Mouse (Mus musculus) midbrain, embryonic 11.5 days (tissue): Measurements from ENCODE around the gene Ppfibp1. TPM values are rescaled to one million over a fixed set of nuclear protein-coding genes. Genes with fewer than 3 reads are reported as not detected.

Experiments
- ATAC-seq: fragments of 200-750 bp; cut with Nextera tagmentation; 2 replicates; pipeline ENCODE4 v1.8.0; 2017; ENCODE audit warnings: moderate TSS enrichment, moderate library complexity; ENCODE audit not compliant: low FRiP score
- DNase-seq: peaks from one replicate; pipeline ENCODE4 v3.0.0; 2015; ENCODE audit warnings: low spot score; ENCODE audit errors: missing footprints
- H3K27ac ChIP-seq: fragments of 300-500 bp; sonication (generic); 2 replicates; pipeline ENCODE4 v1.5.1; 2014; ENCODE audit warnings: low read depth, low read length
- H3K27me3 ChIP-seq: fragments of 300-500 bp; sonication (generic); 2 replicates; pipeline ENCODE4 v1.6.1; 2014; ENCODE audit warnings: mild to moderate bottlenecking, low read length, moderate library complexity, mixed read lengths; ENCODE audit not compliant: control insufficient read depth, insufficient read depth
- H3K36me3 ChIP-seq: fragments of 300-500 bp; sonication (generic); 2 replicates; pipeline ENCODE4 v1.6.1; 2014; ENCODE audit warnings: mild to moderate bottlenecking, low read length, moderate library complexity, mixed read lengths; ENCODE audit not compliant: control insufficient read depth, insufficient read depth
- H3K4me1 ChIP-seq: fragments of 300-500 bp; sonication (generic); 2 replicates; pipeline ENCODE4 v1.6.1; 2014; ENCODE audit warnings: low read length; ENCODE audit not compliant: control insufficient read depth, insufficient read depth
- H3K4me2 ChIP-seq: fragments of 300-500 bp; sonication (generic); 2 replicates; pipeline ENCODE4 v1.6.1; 2014; ENCODE audit warnings: mild to moderate bottlenecking, moderate library complexity
- H3K4me3 ChIP-seq: fragments of 300-500 bp; sonication (generic); 2 replicates; pipeline ENCODE4 v1.5.1; 2014; ENCODE audit warnings: low read depth, low read length
- H3K9ac ChIP-seq: fragments of 300-500 bp; sonication (generic); 2 replicates; pipeline ENCODE4 v1.6.1; 2014; ENCODE audit warnings: low read length
- H3K9me3 ChIP-seq: fragments of 300-500 bp; sonication (generic); 2 replicates; pipeline ENCODE4 v1.6.1; 2016; ENCODE audit warnings: low read length; ENCODE audit not compliant: control insufficient read depth
- WGBS: fragments of 180-500 bp; shearing (Covaris S2); extraction: QIAGEN DNeasy Blood & Tissue Kit; methylation state at CpG from one replicate; pipeline ENCODE4 v1.1.7; 2014; 5-methylcytosine and 5-hydroxymethylcytosine counted together
- polyA plus RNA-seq: library from polyadenylated mRNA; unstranded; fragments of >200 nt; fragmentation: Nextera tagmentation; extraction: Ambion mirVana; gene quantifications from 2 replicates; pipeline ENCODE4 v1.2.1, GENCODE M21; 2014

Ppfibp1 gene
- polyA plus RNA-seq, 1 experiment from 2014 or later, result 30.2 TPM

DNA sequence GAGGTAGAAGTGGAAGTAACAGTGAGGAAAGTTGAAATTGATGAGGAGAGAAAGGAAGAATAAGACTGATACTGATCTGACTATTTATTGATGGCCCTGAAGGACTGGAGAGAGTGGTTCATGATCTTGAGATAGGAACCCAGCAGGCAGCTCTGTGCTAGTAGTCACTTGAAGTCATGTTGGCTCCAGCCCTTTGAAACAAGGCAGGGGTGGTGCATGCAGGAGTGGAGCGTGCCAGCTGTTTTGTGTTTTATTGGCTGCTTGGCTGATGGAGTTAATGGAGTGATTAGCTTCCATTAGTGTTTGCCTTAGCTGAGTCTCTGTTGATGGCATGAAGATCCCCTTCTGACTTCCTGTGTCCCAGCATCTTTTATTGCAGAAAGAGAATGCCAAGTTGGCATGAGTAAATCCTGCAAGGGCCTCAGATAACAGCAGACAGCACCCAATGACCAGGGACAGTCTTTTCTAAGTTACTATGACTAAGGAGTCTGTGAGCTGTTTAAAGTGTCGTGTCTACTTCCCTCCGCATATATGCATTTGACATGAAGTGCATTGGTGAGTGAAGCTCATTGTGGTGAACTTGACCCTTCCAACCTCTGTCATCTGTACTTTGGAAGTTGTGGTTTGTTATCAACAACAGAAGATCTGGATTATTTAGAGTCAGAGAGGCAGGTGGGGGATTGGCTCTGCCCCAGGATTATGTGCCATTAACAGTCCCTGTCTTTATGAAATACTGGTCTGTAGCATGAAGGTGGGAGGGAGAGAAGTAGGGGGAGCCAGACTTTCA lies 17.9 kb downstream of the Ppfibp1 start:
- no peak overlapping the region for H3K27ac ChIP-seq
- DNase-seq (no peak), ATAC-seq (no peak)
- no peak overlapping the region for H3K4me3 ChIP-seq
- whole genome bisulfite sequencing, result 90% methylated on average over 3 of the region's 3 CpGs
- H3K4me1 ChIP-seq, result no peaks in the 10 kb centered on the region
- no peak overlapping the region for H3K9ac ChIP-seq
- no peaks in the 10 kb centered on the region for H3K36me3 ChIP-seq
- no peaks in the 10 kb centered on the region for H3K9me3 ChIP-seq
- H3K27me3 ChIP-seq, result no peaks in the 10 kb centered on the region
- no peak overlapping the region for H3K4me2 ChIP-seq

DNA sequence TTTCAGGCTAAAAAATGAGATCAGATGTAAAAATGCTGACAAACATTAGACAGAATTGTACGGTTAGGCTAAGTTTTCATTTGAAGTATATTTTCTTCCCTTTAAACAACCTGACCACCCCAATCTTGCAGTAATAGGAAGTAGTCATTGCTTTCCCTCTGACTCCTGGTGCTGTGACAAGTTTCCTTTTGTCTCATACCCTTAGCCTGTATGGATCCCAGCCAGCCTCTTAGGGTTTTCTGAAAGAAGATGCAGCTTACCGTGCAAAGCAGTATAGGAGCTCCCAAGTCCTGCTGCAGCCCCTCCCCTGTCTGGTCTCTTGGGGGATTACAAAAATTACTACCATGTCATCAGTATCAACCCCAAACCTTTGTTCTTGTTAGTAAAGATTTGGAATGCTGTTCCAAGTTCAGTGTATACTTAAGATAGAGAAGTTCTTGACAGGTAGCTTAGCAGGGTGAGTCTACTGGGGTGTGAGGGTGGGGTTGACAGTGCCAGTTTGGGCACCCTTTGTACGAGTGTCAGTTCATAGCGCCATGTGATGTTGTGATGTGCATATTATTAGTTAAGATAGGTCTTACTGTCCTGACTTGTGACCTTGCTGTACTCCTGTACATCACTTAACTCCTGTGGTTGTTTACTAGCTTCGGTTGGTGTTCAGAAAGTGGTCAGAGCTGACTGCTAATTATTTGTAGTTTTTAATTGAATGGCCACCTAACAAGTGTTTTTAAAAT lies 18.9 kb downstream of the Ppfibp1 start:
- no peak overlapping the region for H3K27ac ChIP-seq
- H3K4me3 ChIP-seq, result no peak overlapping the region
- no peak for DNase-seq
- H3K9ac ChIP-seq, result no peak overlapping the region
- no peaks in the 10 kb centered on the region for H3K27me3 ChIP-seq
- H3K4me2 ChIP-seq, result no peak overlapping the region
- no peak for ATAC-seq
- no peaks in the 10 kb centered on the region for H3K36me3 ChIP-seq
- no peaks in the 10 kb centered on the region for H3K9me3 ChIP-seq
- 79% methylated on average over 5 of the region's 5 CpGs for WGBS
- no peaks in the 10 kb centered on the region for H3K4me1 ChIP-seq

DNA sequence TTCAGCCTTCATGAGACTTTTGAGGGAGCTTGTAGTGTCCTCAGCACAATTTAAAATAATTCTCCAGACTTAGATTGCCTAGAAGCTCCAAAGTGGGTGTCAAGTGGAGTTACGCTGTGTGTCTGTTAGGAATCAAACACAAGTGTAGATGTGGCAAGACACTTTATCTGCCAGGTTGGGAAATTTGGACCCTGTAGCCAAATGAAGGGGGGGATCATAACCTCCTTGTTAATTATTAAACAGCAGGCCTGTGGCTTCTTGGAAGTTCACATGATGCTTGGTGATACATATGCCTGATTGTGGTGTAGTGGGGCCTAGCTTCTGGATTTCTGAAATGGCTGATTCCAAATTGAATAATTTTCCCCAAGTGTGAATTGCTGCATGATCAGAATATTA lies 19.5 kb downstream of the Ppfibp1 start:
- Histone ChIP-seq H3K27ac (no peak overlapping the region), H3K4me1 (no peaks in the 10 kb centered on the region), H3K36me3 (no peaks in the 10 kb centered on the region), H3K27me3 (no peaks in the 10 kb centered on the region), H3K9me3 (no peaks in the 10 kb centered on the region), H3K4me3 (no peak overlapping the region), H3K9ac (no peak overlapping the region), H3K4me2 (no peak overlapping the region)
- DNase-seq (no peak), ATAC-seq (no peak)
- WGBS, result 100% methylated on average over 1 of the region's 1 CpGs

DNA sequence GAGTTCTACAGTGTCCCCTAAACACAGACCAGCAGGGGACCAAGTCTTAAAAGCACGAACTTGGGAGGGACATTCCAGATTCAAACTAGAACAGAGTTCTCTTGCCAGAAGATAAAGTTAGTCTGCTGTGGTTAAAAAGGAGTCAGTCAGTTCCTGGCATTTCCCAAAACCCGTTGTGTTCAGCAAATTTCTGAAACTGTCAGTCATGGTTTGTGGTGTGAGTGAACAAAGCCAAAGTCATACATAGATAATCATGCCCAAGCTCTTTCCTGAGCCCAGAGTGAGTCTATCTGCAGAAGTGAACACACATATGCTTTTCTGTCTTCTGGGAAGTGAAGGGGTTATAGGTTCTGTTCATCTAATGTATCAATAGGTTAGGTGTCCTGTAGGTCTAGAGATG lies 20.5 kb downstream of the Ppfibp1 start:
- 80% methylated on average over 2 of the region's 2 CpGs for WGBS
- ATAC-seq, result no peak
- Histone ChIP-seq H3K9ac (no peak overlapping the region), H3K27me3 (no peaks in the 10 kb centered on the region), H3K4me1 (no peaks in the 10 kb centered on the region), H3K27ac (no peak overlapping the region), H3K4me2 (no peak overlapping the region), H3K4me3 (no peak overlapping the region), H3K9me3 (no peaks in the 10 kb centered on the region), H3K36me3 (no peaks in the 10 kb centered on the region)
- no peak for DNase-seq

DNA sequence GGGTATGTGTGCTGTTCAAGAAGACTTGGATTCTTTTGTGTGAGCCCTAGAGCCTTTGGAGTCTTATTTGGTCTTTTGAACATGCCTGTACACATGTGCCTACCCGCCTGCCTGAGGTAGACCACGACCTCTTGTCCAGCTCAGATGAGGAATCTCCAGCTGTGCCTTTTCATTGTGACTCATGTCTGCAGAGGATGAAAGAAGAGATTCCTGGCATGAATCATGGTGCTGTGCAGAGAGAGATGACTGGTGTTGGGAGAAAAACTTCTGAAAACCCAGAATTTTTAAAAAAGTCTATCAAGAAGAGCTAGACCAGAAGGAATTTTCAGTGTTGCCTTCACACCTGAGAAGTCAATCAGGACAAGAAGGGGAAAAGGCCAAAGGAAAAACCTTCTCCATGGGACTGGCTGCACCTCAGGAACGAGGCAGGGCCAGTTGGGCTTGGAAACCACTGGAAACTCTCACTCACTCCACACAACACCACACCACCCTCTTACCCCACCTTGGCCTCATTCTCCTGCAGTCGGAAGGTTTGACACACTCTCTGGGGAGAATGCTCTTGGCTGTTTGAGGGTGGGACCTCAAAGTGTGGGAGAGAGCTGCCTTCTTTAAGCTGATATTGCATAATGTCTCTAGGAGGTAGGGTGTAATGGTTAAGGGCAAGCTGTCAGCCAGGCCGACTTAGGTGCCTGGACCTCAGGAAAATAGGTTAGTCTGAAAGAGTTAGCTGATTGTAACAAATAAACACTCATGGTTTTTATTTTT lies 21.6 kb downstream of the Ppfibp1 start:
- Histone ChIP-seq H3K4me3 (no peak overlapping the region), H3K27me3 (no peaks in the 10 kb centered on the region), H3K9me3 (no peaks in the 10 kb centered on the region), H3K9ac (no peak overlapping the region), H3K4me1 (peaks cover 3% of the 10 kb centered on the region; the same call in 1 of the 2 replicates), H3K4me2 (no peak overlapping the region), H3K27ac (no peak overlapping the region), H3K36me3 (no peaks in the 10 kb centered on the region)
- WGBS, result 80% methylated on average over 5 of the region's 5 CpGs
- ATAC-seq (no peak), DNase-seq (no peak)

DNA sequence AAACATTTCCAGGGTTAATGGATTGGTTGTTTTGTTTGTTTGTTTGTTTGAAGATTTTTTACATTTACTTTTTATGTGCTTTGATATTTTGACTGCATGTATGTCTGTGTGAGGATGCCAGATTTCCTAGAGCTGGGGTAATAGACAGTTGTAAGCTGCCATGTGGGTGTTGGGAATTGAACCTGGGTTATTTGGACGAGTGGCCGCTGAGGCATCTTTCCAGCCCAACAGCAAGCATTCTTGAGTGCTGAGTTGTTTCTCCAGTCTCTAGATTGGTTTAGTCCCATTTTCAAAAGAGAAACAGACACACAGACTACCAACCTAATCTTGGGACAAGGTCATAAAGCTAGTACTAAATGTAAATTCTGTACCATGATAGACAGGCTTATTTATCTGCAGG lies 22.5 kb downstream of the Ppfibp1 start:
- Histone ChIP-seq H3K9ac (no peak overlapping the region), H3K27me3 (no peaks in the 10 kb centered on the region), H3K4me1 (peaks cover 3% of the 10 kb centered on the region; the same call in 1 of the 2 replicates), H3K4me2 (no peak overlapping the region), H3K9me3 (no peaks in the 10 kb centered on the region), H3K4me3 (no peak overlapping the region), H3K27ac (no peak overlapping the region), H3K36me3 (no peaks in the 10 kb centered on the region)
- 88% methylated on average over 2 of the region's 2 CpGs for WGBS
- ATAC-seq, result no peak
- DNase-seq, result no peak

DNA sequence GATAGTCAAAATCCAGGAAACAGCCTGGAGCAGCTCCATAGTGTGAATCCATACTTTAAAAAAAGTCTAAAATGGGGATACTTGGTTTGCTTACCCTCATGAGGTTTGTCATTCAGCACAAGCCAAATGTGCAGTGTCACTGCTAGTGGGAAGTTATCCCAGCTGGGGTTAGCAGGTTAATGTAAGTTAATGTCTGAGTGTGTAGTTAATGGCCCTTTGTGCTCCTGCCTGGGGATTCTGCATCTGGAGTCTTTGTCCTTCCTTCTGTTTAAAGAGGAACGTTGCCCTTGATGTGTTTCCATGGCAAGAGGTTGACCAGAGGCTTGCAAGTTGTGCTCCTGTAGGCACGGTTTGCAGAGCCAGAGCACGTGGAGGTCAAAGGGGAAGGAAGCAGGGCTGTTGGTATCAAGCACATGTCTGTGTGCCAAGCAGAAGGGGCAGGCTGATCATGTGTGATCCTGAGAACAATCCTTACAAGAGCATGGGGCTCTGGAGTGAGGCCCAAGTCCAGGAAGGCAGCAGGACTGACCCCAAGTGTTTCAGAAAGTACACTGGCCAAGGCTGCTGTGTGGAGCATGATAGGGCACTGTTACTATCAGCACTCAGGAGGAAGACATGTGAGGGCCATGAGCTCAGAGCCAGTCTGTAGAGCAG lies 24.7 kb downstream of the Ppfibp1 start:
- Histone ChIP-seq H3K9ac (no peak overlapping the region), H3K4me2 (no peak overlapping the region), H3K36me3 (no peaks in the 10 kb centered on the region), H3K9me3 (no peaks in the 10 kb centered on the region), H3K27me3 (no peaks in the 10 kb centered on the region), H3K4me3 (no peak overlapping the region), H3K27ac (no peak overlapping the region), H3K4me1 (peaks cover 3% of the 10 kb centered on the region; the same call in 1 of the 2 replicates)
- no peak for ATAC-seq
- WGBS, result 42% methylated on average over 3 of the region's 3 CpGs
- DNase-seq, result no peak

DNA sequence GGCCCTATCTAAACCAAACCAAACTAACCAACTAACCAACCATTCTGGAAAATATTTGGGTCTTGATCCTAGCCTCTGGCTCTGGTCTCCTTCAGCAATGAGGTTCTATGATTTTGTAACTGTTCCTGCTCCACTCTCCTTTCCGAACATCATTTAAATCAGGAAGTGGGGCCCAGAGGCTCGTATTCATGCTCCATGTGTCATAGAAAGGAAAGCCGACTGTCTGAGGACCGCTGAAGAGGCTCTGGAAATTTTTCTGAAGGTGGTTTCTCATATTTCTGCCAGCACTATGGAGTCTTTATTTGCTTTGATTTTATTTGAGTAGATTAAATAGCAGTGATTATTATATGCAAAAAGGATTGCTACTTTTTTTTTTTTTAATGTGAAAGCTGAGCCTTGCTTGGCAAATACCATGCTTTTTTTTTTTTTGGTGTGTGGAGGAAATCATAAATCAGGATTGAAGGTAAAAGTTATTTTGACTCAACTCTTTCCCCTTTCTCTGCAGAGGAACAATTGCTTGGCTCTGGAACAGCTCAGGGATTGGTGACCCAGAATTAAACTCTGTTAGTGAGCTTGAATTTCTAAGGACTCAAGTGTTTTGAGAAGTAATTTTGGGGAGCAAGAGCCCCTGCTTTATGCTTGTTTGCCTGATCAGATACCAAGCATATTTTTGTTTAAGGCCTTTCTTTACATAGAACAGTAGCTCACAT lies 25.4 kb downstream of the Ppfibp1 start:
- no peak for DNase-seq
- no peaks in the 10 kb centered on the region for H3K9me3 ChIP-seq

More for the DNA sequence above, 25.4 kb downstream of the Ppfibp1 start:
- Histone ChIP-seq H3K4me1 (peaks cover 3% of the 10 kb centered on the region; the same call in 1 of the 2 replicates), H3K4me2 (no peak overlapping the region), H3K9ac (no peak overlapping the region), H3K4me3 (no peak overlapping the region), H3K27ac (no peak overlapping the region), H3K27me3 (no peaks in the 10 kb centered on the region), H3K36me3 (no peaks in the 10 kb centered on the region)
- WGBS, result 82% methylated on average over 4 of the region's 4 CpGs
- no peak for ATAC-seq
